Mouse (Mus musculus): ENCODE data around the gene Plch1. TPM values are rescaled to one million over a fixed set of nuclear protein-coding genes. Genes with fewer than 3 reads are reported as not detected.

The Plch1 gene
- total RNA-seq, 2 experiments from 2014 or later = not detected

DNA sequence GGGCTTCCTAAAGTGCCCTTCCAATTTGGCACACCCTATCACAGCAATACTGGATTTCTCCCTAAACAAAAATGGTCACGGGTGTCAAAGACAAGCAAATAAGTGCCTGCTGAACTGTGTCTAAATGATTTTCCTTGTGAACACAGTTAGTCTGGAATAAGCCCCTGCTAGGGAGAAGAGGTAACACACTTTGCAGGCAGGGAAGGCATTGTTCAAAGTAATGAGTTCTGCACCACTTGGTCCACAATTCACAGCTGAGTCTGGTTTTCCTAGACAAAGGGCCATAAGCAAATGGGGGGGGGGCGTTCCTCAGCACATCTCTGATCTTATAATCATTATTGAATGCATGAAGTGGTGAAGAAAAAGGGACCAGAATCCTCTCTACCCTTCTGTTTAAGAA lies 3.5 kb downstream of the Plch1 start:
- TF ChIP-seq CTCF (IDR thresholded peaks at IDR 0.05) = no peak
- no peak for DNase-seq
- Histone ChIP-seq H3K27ac (no peak overlapping the region), H3K4me3 (no peak overlapping the region)
- intact Hi-C loops (cut with DNase I) = no loop called here

DNA sequence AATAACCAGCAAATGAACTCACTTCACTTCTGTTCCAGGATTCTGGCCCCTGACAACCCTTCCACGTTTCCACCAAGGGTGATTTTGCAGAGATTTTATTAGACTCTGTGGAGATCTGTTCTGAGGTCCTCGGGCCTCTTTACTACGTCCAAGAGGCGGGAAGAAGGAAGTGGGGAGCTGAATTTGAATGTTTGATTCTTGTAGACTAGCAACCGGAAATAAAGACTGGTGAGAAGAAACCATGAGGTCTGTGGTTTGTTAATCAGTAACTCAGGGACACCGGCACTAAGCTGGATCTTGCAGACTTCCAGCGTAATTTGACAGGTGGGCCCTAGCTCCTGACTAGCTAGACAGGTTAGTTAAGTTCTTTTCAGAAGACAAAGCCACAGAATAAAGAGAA lies 5.6 kb downstream of the Plch1 start:
- no peak overlapping the region for H3K4me3 ChIP-seq
- intact Hi-C loops (cut with DNase I) = no loop called here
- no peak overlapping the region for H3K27ac ChIP-seq
- no peak for DNase-seq
- no peak for TF ChIP-seq CTCF (IDR thresholded peaks at IDR 0.05)

DNA sequence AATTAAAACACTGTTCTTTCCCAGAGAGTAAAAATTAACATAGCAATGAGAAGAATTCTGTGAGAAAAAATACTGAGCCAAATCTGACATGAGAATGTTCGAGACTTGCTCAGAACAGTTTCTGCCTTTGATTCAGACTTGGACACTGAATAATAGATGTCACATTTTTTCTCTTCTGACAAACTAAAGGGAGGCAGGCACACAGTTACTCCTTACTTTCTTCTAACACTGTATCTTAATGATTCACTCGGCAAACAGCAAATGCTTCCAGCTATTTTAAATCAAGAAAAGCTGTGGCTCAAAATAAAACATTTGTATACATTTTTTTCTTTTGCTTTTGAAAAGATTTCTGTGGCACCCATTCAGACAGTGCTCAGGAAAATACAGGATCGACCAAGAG lies 7.1 kb downstream of the Plch1 start:
- H3K4me3 ChIP-seq = no peak overlapping the region
- DNase-seq = no peak
- intact Hi-C loops (cut with DNase I) = no loop called here
- no peak for TF ChIP-seq CTCF (IDR thresholded peaks at IDR 0.05)
- H3K27ac ChIP-seq = no peak overlapping the region

DNA sequence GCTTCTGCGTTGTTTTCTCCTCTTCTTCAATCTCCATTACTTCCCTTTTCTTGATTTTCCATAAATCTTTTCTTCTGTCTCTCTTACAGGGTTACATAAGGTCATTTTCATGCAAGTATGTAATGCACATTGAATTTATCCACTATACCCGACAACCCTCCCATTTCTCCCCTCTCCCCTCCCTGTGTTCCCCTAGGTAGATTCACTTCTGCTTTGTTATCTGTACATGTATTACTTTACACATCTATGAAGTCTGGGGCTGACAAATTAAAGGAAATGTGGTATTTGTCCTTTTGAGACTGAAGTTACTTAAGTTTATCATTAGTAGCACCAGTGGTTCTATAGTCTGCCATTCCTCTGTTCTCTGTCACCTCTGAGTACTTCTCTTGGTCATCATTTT lies 18.2 kb downstream of the Plch1 start:
- intact Hi-C loops (cut with DNase I) = no loop called here
- no peak for TF ChIP-seq CTCF (IDR thresholded peaks at IDR 0.05)
- no peak for DNase-seq
- Histone ChIP-seq H3K27ac (no peak overlapping the region), H3K4me3 (no peak overlapping the region)

DNA sequence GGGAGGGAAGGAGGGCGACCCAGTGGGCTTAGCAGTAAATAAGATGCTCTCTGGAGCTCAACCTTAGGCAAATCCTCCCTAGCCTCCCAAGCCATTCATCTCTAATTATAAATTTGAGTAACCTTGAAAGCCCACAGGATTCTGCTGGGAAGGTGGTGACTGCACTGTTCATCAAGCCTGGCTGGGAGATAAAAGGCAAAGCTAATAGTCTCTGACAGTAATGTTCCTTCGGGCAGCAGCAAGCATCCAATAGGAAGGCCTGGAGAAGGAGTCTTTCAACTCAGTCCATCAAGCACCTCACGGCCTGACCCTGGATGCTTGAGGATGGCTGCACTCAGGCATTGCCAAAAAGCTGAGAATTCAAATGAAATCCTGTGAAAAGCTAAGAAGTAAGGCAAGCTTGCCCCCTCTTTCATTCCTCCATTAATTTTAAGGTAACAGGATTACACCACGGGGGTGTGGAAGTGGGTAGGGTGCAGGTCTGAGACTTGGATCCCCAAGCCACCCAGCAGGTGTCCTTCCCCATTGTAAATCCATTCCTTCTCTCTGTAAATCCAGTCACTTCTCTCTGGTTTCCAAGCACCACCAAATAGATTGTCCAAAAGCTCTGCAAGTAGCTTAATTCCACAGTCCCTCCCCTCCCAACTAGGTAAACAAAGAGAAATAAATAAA lies 20.1 kb downstream of the Plch1 start:
- Histone ChIP-seq H3K4me3 (no peak overlapping the region), H3K27ac (no peak overlapping the region)
- no peak for DNase-seq
- no peak for TF ChIP-seq CTCF (IDR thresholded peaks at IDR 0.05)
- intact Hi-C loops (cut with DNase I) = no loop called here

DNA sequence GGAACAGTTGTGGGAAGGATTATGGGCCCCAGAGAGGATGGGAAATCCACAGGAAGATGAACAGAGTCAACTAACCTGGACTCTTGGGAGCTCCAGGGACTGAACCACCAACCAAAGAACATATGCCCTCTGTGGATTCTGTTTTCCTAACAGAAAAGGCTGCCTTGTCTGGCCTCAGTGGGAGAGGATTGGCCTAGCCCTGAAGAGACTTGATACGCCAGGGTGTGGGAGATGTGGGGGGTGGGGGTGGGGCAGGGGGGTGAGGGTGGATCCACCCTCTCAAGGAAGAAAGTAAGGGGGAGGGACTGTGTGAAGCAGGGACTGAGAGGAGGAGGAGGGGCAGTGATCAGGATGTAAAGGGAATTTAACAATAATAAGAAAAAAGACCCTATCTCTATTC lies 26.5 kb downstream of the Plch1 start:
- intact Hi-C loops (cut with DNase I) = no loop called here
- TF ChIP-seq CTCF (IDR thresholded peaks at IDR 0.05) = no peak
- Histone ChIP-seq H3K4me3 (no peak overlapping the region), H3K27ac (no peak overlapping the region)
- no peak for DNase-seq

DNA sequence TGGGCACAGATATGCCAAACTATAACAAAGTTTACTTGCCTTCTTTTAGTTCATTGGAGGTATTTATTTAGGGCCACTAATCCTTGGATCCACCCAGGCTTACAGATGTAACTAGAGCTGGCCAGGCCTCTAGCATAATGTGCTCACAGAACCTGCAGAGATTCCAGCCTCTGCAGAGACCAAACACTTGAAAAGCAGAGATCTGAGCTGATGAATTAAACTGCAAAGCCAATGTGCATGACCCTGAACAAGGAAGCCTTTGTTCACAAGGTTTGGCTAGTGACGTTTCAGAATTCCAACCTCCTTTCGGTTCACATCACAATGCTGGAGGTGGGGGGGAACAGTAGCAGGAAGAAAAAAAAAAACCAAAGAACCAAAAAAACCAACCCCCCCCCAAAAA lies 28.0 kb downstream of the Plch1 start:
- Histone ChIP-seq H3K4me3 (no peak overlapping the region), H3K27ac (no peak overlapping the region)
- DNase-seq = no peak
- TF ChIP-seq CTCF (IDR thresholded peaks at IDR 0.05) = no peak
- intact Hi-C loops (cut with DNase I) = no loop called here

DNA sequence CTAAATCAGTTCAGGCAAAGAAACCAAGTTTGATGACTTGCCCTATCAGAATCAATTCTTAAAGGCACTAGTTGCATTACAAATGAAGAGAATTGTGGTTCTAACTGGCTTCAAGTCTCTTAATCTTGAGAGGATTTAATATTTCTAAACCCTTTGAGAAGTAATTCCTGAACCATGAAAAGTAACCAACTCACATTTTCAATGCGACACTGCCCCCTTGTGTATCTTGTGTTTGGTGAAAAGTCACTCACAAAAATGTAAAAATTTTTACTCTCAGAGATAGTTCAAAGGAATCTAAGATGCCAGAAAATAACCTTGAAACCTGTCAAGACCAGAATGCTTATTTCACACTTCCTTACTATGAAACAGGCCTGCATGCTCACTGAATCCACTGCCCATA lies 31.0 kb downstream of the Plch1 start:
- intact Hi-C loops (cut with DNase I) = loop anchor here (5.0 kb wide), 2 partner anchors 296 to 316 kb away; no protein-coding TSS in a partner anchor
- DNase-seq = no peak
- TF ChIP-seq CTCF (IDR thresholded peaks at IDR 0.05) = peak; percentile 58
- Histone ChIP-seq H3K4me3 (no peak overlapping the region), H3K27ac (no peak overlapping the region)

DNA sequence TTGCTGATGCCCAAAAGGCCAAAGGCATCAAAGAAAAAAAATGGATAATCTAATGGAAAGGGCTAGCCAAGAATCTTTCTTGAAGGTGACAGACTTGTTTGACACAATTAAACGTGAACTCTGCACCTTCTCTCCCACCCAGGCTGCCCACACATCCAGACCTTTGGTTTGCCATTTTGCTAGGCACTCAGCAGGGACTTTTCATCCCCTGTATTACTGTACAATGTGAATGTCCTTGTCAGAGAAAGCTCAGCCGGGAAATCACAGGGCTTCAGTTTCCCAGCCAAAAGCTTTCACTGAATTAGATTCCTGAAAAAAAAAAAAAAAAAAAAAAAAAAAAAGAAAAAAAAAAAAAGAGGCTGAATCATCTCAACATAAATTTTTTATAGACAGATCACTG lies 34.2 kb downstream of the Plch1 start:
- H3K27ac ChIP-seq = no peak overlapping the region
- DNase-seq = no peak
- H3K4me3 ChIP-seq = no peak overlapping the region
- no peak for TF ChIP-seq CTCF (IDR thresholded peaks at IDR 0.05)
- intact Hi-C loops (cut with DNase I) = loop anchor here (5.0 kb wide), 2 partner anchors 293 to 313 kb away; no protein-coding TSS in a partner anchor

DNA sequence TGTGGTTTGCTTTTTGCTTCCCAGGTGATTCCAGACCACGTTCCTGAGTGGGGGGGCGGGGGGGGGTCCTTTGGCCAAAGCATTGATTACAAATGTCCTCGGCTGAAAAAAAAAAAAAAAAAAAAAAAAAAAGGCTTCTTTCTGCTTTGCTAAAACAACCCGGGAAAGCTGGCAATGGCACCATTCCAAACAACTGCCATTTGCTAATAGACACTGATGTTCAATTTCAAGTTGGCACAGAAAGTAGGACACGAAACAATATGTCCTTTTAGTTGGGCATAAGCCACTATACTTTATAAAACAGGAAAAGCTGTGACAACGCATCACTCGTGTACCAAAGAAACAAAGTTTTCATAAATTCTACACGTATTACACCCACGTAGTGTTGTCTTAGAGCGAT lies 36.6 kb downstream of the Plch1 start:
- no peak for TF ChIP-seq CTCF (IDR thresholded peaks at IDR 0.05)
- no peak overlapping the region for H3K4me3 ChIP-seq
- DNase-seq = no peak
- intact Hi-C loops (cut with DNase I) = no loop called here
- H3K27ac ChIP-seq = no peak overlapping the region

DNA sequence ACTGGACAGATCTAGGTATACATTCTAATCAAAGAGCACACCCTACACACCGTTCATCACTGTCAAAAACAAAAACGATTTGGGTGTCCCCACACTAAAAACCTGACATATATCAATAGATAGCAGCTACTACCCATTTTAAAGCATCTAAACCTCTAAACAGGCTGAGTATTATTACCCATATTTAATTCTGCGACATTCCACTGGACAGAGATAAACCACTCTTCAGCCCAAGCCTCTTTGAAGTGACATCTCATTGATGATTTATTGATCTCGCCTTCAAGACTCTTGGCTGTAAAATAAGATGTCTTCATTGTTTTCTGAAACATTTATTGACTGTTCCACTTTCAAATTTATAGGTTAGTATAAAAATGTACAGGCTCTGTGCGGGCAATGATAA lies 46.4 kb downstream of the Plch1 start:
- Histone ChIP-seq H3K4me3 (no peak overlapping the region), H3K27ac (no peak overlapping the region)
- intact Hi-C loops (cut with DNase I) = no loop called here
- DNase-seq = no peak
- TF ChIP-seq CTCF (IDR thresholded peaks at IDR 0.05) = no peak

DNA sequence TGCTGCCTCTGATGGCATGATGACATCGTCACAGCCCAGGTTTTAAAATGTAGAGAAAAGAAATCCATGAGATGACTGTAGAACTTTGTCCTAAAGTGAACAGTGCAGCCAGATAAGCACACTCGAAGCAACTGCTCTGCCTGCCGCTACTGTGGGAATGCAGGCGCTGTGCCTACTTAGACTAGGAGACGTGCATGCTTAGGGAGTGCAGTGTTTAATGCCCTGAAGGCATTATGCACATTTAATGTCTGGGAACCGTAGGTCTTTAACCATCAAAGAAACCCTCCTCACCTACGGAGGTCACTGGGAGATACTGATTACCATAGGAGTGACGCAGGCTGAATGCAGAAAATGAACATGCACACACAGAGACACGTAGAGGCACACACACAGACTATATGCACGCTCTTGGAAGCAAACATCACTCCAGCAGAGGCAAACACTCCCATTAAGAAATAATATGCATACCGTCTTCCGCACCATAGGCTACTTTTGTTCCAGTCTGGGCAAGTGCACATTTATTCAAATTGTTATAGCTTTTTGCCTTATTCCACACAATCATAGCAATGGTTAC lies 48.1 kb downstream of the Plch1 start:
- no peak for DNase-seq
- no peak overlapping the region for H3K4me3 ChIP-seq
- no peak overlapping the region for H3K27ac ChIP-seq
- intact Hi-C loops (cut with DNase I) = no loop called here
- no peak for TF ChIP-seq CTCF (IDR thresholded peaks at IDR 0.05)

DNA sequence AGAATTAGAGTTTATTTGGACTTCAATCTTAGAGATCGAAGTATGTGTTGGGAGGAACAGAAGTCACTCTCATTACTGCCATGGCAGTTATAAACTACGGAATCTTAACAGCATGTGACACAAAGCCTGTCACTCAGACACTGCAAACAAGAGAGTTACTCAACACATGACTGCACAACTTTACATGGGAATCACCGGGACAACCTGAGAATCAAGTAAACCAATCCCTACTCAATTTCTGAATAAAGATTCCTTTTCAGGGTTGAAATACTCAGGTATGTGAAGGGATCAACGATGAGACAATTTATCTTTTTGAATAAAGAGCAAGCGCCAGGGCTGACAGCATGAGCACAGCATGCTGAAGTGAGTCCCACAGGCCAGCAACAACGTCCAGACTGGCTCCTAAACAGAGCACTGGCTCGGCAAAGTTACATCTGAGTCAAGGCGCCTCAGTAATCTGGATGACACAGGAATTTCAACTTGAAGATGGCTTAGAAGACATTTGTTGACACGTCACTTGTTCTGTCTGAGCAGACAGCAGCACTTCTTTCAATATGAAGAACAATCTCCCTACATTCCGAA lies 49.4 kb downstream of the Plch1 start:
- Histone ChIP-seq H3K27ac (no peak overlapping the region), H3K4me3 (no peak overlapping the region)
- no peak for TF ChIP-seq CTCF (IDR thresholded peaks at IDR 0.05)
- DNase-seq = no peak
- intact Hi-C loops (cut with DNase I) = no loop called here

DNA sequence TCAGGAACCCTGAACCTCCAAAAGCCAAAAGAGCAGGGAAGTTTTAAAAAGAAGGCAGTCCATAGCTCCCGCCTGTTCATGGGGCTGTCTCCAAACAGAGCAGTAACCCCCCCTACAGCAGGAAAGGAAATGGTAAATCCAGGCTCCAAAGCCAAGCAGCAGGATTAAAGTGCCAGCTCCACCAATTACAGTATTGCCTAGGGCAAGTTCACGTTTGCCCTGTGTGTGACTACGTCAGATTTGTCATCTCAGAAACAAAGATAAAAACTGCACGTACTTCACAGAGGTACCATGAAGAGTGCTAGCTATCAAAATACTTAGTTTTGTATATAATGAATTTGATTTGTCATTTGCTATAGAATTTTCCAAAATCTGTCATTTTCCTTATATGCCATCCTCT lies 55.1 kb downstream of the Plch1 start:
- DNase-seq = no peak
- no peak overlapping the region for H3K27ac ChIP-seq
- no peak overlapping the region for H3K4me3 ChIP-seq
- TF ChIP-seq CTCF (IDR thresholded peaks at IDR 0.05) = no peak
- intact Hi-C loops (cut with DNase I) = no loop called here

All from gastrocnemius, adult 2 months (tissue).